Mouse (Mus musculus) left cerebral cortex, adult 9 months (tissue): ENCODE data around the gene Gm28919.
"Not testable (repeated sequence)": the region's sequence is repeated elsewhere in the genome, so short reads cannot be mapped to it uniquely, and the experiment has no call there.

Experiments used
- DNase-seq, 2 experiments: peaks; one replicate each; pipeline ENCODE4 v3.0.0; 2022; ENCODE audit warnings: low spot score in 2 of 2

Gm28919 gene

DNA sequence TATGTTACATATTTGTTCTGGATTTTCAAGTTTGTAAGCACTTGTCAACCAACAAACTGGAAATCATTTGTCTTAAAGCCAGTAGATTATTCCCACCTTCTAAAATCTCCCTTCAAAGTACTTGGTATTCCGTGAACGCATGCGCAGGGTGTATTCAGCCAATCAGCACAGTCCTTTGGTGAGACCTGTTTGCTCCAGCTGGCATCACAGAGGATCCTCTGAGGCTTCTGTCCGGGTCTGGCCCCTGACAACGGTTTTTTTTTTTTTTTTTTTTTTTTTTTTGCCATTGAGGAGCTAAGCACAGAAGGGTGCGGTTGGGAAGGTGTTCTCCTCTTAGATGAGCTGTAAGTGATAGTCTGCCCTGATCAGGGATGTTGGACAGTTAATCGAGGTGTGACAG lies at the start of gene Gm28919:
Gene Gm28919 (plus strand): TSS at position 301 of the 400 bp plus-strand sequence.
- DNase-seq = not testable (repeated sequence)
